In the genomic region with DNA sequence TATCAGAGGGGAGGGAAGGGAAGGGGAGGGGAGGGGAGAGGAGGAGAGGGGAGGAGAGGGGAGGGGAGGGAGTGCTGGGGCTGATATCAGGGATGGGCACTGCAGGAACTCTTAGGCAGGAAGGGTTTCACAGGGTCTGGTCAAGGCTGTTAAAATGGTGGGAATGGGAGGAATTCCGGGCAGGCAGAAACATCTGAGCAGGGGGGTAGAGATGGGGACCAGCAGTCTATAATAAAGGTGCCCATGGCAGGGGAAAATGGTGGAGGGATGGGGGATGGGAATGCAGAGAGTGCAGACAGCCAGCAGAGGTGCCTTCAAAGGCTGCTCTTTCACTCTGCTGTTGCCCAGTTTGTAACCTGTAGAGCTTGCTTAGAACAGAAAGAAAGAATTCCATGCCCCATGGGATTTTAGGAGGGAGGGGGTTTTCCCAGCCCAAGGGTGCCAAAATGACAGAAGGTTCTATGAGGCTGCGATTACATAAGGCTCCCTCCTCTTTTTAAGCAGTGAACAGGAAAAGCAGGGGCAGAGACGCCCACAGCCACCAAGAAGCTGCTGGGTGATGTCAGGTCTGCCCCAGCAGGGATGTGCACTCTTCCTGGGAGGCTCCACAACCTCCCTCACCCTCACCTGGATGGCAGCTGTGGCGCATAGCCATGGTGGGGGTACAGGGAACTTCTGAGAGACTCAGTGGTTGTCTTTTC, we compare ENCODE assay signal across 10 mouse cellular contexts.
A peak's percentile ranks its signal among the peaks of the same experiment; 100 is the strongest.
DNase-seq lines count a peak whose midpoint lies in the region; ATAC-seq lines count a peak whose summit lies in the region.
"Had no signal": no experiment of that assay in that cellular context is flagged by ENCODE, and none has a peak within 500 bp of the region (broad histone marks: within the 10 kb centered on the region; RNA-seq: fewer than 3 reads in every experiment).

No protein-coding gene starts in this region.

- H3K4me1 ChIP-seq in forebrain, embryonic 16.5 days (replicated peaks; ENCODE audit: control insufficient read depth, insufficient read depth, low read length) = peaks cover 16% of the 10 kb centered on the region
- H3K4me1 ChIP-seq in liver, embryonic 13.5 days (replicated peaks) = no peaks in the 10 kb centered on the region

- no peak overlapping the region for H3K4me3 ChIP-seq in forebrain, embryonic 16.5 days (replicated peaks; ENCODE audit: low read length)
- no peak overlapping the region for H3K4me3 ChIP-seq in liver, embryonic 13.5 days (replicated peaks)
- H3K4me3 ChIP-seq: lung, embryonic 15.5 days had no signal

- WGBS in forebrain, embryonic 16.5 days = 40% methylated on average over 4 of the region's 4 CpGs
- WGBS in liver, embryonic 13.5 days (ENCODE audit: insufficient replicate concordance) = 36% methylated on average over 4 of the region's 4 CpGs

- H3K27me3 ChIP-seq in forebrain, embryonic 16.5 days (replicated peaks; ENCODE audit: control insufficient read depth, insufficient read depth, low read length) = no peaks in the 10 kb centered on the region
- no peaks in the 10 kb centered on the region for H3K27me3 ChIP-seq in liver, embryonic 13.5 days
- H3K27me3 ChIP-seq: lung, embryonic 15.5 days had no signal

- no peak overlapping the region; the same call in 1 of the 2 replicates for H3K9ac ChIP-seq in forebrain, embryonic 16.5 days (replicated peaks; ENCODE audit: low read depth, low read length)
- no peak overlapping the region for H3K9ac ChIP-seq in liver, embryonic 13.5 days
- H3K9ac ChIP-seq: lung, embryonic 15.5 days had no signal

- no peak overlapping the region for H3K27ac ChIP-seq in forebrain, embryonic 16.5 days (ENCODE audit: low read length)
- H3K27ac ChIP-seq in liver, embryonic 13.5 days = no peak overlapping the region
- H3K27ac ChIP-seq: kidney, postnatal 0 days; lung, embryonic 15.5 days had no signal

- no peak overlapping the region for H3K4me2 ChIP-seq in forebrain, embryonic 16.5 days (ENCODE audit: low read length)
- H3K4me2 ChIP-seq in liver, embryonic 13.5 days = no peak overlapping the region
- H3K4me2 ChIP-seq: lung, embryonic 15.5 days had no signal

- no peaks in the 10 kb centered on the region for H3K9me3 ChIP-seq in forebrain, embryonic 16.5 days (ENCODE audit: control insufficient read depth, low read length)
- no peaks in the 10 kb centered on the region for H3K9me3 ChIP-seq in liver, embryonic 13.5 days (replicated peaks)
- H3K9me3 ChIP-seq: lung, embryonic 15.5 days had no signal

- DNase-seq in layer of hippocampus, adult 11-12 months (ENCODE audit: low spot score) = peak; percentile 63
- no peak for DNase-seq in layer of hippocampus, postnatal 25 days (ENCODE audit: extremely low spot score in 1 of 2, low spot score in 1 of 2)
- peak; percentile 54 to 70 for DNase-seq in frontal cortex, postnatal 14 days (ENCODE audit: low spot score in 2 of 2)
- no peak for DNase-seq in liver, embryonic 13.5 days
- DNase-seq in thymus, postnatal 0 days (ENCODE audit: low spot score) = no peak
- DNase-seq in spleen, adult 12 weeks (ENCODE audit: low spot score) = no peak
- DNase-seq: adrenal gland, postnatal 10 days had no signal

- ATAC-seq in forebrain, embryonic 16.5 days = peak; percentile 26; the same call in 1 of the 2 replicates
- ATAC-seq in liver, embryonic 13.5 days (ENCODE audit: low read depth) = 0 out of 2 replicates have a peak, but pooled peaks have one; percentile 18

- no peaks in the 10 kb centered on the region for H3K36me3 ChIP-seq in forebrain, embryonic 16.5 days (ENCODE audit: control insufficient read depth, insufficient read depth)
- H3K36me3 ChIP-seq in liver, embryonic 13.5 days = no peaks in the 10 kb centered on the region
- H3K36me3 ChIP-seq: lung, embryonic 15.5 days had no signal

Comparison
In these comparisons a context has a peak if more than half of its experiments do, and no peak if none do; other contexts are left out.
1. DNase-seq: peak in layer of hippocampus, adult 11-12 months (single experiment) and frontal cortex, postnatal 14 days (2 of 2); none in layer of hippocampus, postnatal 25 days (0 of 2), liver, embryonic 13.5 days (single experiment), thymus, postnatal 0 days (single experiment) and spleen, adult 12 weeks (single experiment).